Mouse (Mus musculus): ENCODE results near the gene Tspan9. TPM values are rescaled to one million over a fixed set of nuclear protein-coding genes. Genes with fewer than 3 reads are reported as not detected.

Gene Tspan9
- total RNA-seq, 1 experiment from 2014 or later: 1.7 TPM

- no peak for ATAC-seq (ENCODE audit: extremely low read depth, insufficient number of reproducible peaks, low FRiP score, poor library complexity, severe bottlenecking)
Observed at GRCm38 (mm10) chr6:127920652-127921051, 222.7 kb downstream of the Tspan9 start.

- no peak for ATAC-seq (ENCODE audit: extremely low read depth, insufficient number of reproducible peaks, low FRiP score, poor library complexity, severe bottlenecking)
Observed at GRCm38 (mm10) chr6:127919491-127919890, 223.9 kb downstream of the Tspan9 start.

- ATAC-seq (ENCODE audit: extremely low read depth, insufficient number of reproducible peaks, low FRiP score, poor library complexity, severe bottlenecking): no peak
Observed at GRCm38 (mm10) chr6:127917712-127918111, 225.7 kb downstream of the Tspan9 start.

GRCm38 (mm10) chr6:127916993-127917392 is 226.4 kb downstream of the Tspan9 start:
- ATAC-seq (ENCODE audit: extremely low read depth, insufficient number of reproducible peaks, low FRiP score, poor library complexity, severe bottlenecking): no peak

GRCm38 (mm10) chr6:127912938-127913337 is 230.5 kb downstream of the Tspan9 start:
- ATAC-seq (ENCODE audit: extremely low read depth, insufficient number of reproducible peaks, low FRiP score, poor library complexity, severe bottlenecking): no peak

- no peak for ATAC-seq (ENCODE audit: extremely low read depth, insufficient number of reproducible peaks, low FRiP score, poor library complexity, severe bottlenecking)
Observed at GRCm38 (mm10) chr6:127911687-127912086, 231.7 kb downstream of the Tspan9 start.

Other genes with a start within 250 kb of the Tspan9 start
- not detected in 2 replicates for gene Tead4, start 157.2 kb upstream of the Tspan9 start, total RNA-seq (2017)
- gene Tulp3, start 212.3 kb upstream of the Tspan9 start, total RNA-seq (2017): 1.8 and 2.9 TPM in 2 replicates
- 40.5 and 48.7 TPM in 2 replicates for gene Rhno1, start 219.3 kb upstream of the Tspan9 start, total RNA-seq (2017)
- gene Foxm1, start 219.4 kb upstream of the Tspan9 start, total RNA-seq (2017): 2.2 and 7.8 TPM in 2 replicates
- gene Tex52, start 231.9 kb upstream of the Tspan9 start, total RNA-seq (2017): not detected in 2 replicates
- gene Gm44596, start 231.9 kb upstream of the Tspan9 start, total RNA-seq (2017): not detected in 2 replicates

Data from neutrophil, adult 5-6 weeks (primary cell).